Mouse (Mus musculus): ENCODE data around the gene Olfr101. TPM values are rescaled to one million over a fixed set of nuclear protein-coding genes. Genes with fewer than 3 reads are reported as not detected.

The Olfr101 gene
- not detected in 2 replicates for polyA plus RNA-seq (2014; fragmentation: Nextera tagmentation; extraction: Ambion mirVana)

GRCm38 (mm10) chr17:37304213-37304612 lies at the start of gene Olfr101:
Olfr101 (minus strand) TSS chr17:37304313.
- no peaks in the 10 kb centered on the region for H3K27me3 ChIP-seq (ENCODE audit: control insufficient read depth, insufficient read depth, low read length)
- H3K9me3 ChIP-seq (replicated peaks; ENCODE audit: control insufficient read depth, low read length), result no peaks in the 10 kb centered on the region
- no peak within 1 kb of the TSS for H3K9ac ChIP-seq (ENCODE audit: low read depth, low read length)
- H3K4me3 ChIP-seq (ENCODE audit: low read depth, low read length), result no peak within 1 kb of the TSS
- WGBS (ENCODE audit: insufficient replicate concordance), result 78% methylated on average over 4 of the region's 4 CpGs
- H3K27ac ChIP-seq (ENCODE audit: low read depth, low read length), result no peak within 1 kb of the TSS
- H3K4me2 ChIP-seq, result no peak within 1 kb of the TSS
- no peaks in the 10 kb centered on the region for H3K4me1 ChIP-seq (ENCODE audit: control insufficient read depth, insufficient read depth, low read length)
- H3K36me3 ChIP-seq (ENCODE audit: control insufficient read depth, insufficient read depth, low read length), result no peaks in the 10 kb centered on the region
- ATAC-seq (replicated peaks; ENCODE audit: insufficient number of reproducible peaks, low FRiP score, low TSS enrichment), result no peak

- Histone ChIP-seq H3K9me3 (replicated peaks; ENCODE audit: control insufficient read depth, low read length) (no peaks in the 10 kb centered on the region), H3K4me2 (no peak within 1 kb of the TSS), H3K9ac (ENCODE audit: low read depth, low read length) (no peak within 1 kb of the TSS), H3K27me3 (ENCODE audit: control insufficient read depth, insufficient read depth, low read length) (no peaks in the 10 kb centered on the region), H3K4me3 (ENCODE audit: low read depth, low read length) (no peak within 1 kb of the TSS), H3K4me1 (ENCODE audit: control insufficient read depth, insufficient read depth, low read length) (no peaks in the 10 kb centered on the region), H3K36me3 (ENCODE audit: control insufficient read depth, insufficient read depth, low read length) (no peaks in the 10 kb centered on the region), H3K27ac (ENCODE audit: low read depth, low read length) (no peak within 1 kb of the TSS)
- ATAC-seq (replicated peaks; ENCODE audit: insufficient number of reproducible peaks, low FRiP score, low TSS enrichment), result no peak
- WGBS (ENCODE audit: insufficient replicate concordance), result 79% methylated on average over 2 of the region's 2 CpGs
Measured at GRCm38 (mm10) chr17:37339598-37339997, 35.5 kb upstream of the Olfr101 start, which contains the start of gene Olfr103. Olfr103 (minus strand) TSS chr17:37339698.

- H3K27ac ChIP-seq (ENCODE audit: low read depth, low read length), result no peak within 1 kb of the TSS
- H3K4me3 ChIP-seq (ENCODE audit: low read depth, low read length), result no peak within 1 kb of the TSS
- H3K36me3 ChIP-seq (ENCODE audit: control insufficient read depth, insufficient read depth, low read length), result no peaks in the 10 kb centered on the region
- no peaks in the 10 kb centered on the region for H3K27me3 ChIP-seq (ENCODE audit: control insufficient read depth, insufficient read depth, low read length)
- no peak within 1 kb of the TSS for H3K9ac ChIP-seq (ENCODE audit: low read depth, low read length)
- ATAC-seq (replicated peaks; ENCODE audit: insufficient number of reproducible peaks, low FRiP score, low TSS enrichment), result no peak
- H3K9me3 ChIP-seq (replicated peaks; ENCODE audit: control insufficient read depth, low read length), result no peaks in the 10 kb centered on the region; the same call in 1 of the 2 replicates
- H3K4me1 ChIP-seq (ENCODE audit: control insufficient read depth, insufficient read depth, low read length), result no peaks in the 10 kb centered on the region
- no peak within 1 kb of the TSS for H3K4me2 ChIP-seq
Measured at GRCm38 (mm10) chr17:37316954-37317353, 12.8 kb upstream of the Olfr101 start, which contains the start of gene Olfr102. Olfr102 (minus strand) TSS chr17:37317054.

GRCm38 (mm10) chr17:37310146-37310699 lies 6.1 kb upstream of the Olfr101 start:
- Histone ChIP-seq H3K4me2 (no peak overlapping the region), H3K36me3 (ENCODE audit: control insufficient read depth, insufficient read depth, low read length) (no peaks in the 10 kb centered on the region), H3K4me3 (ENCODE audit: low read depth, low read length) (no peak overlapping the region), H3K4me1 (ENCODE audit: control insufficient read depth, insufficient read depth, low read length) (no peaks in the 10 kb centered on the region), H3K9me3 (replicated peaks; ENCODE audit: control insufficient read depth, low read length) (no peaks in the 10 kb centered on the region), H3K27me3 (ENCODE audit: control insufficient read depth, insufficient read depth, low read length) (no peaks in the 10 kb centered on the region), H3K27ac (ENCODE audit: low read depth, low read length) (no peak overlapping the region), H3K9ac (ENCODE audit: low read depth, low read length) (no peak overlapping the region)
- WGBS (ENCODE audit: insufficient replicate concordance), result 42% methylated on average over 2 of the region's 2 CpGs
- ATAC-seq (replicated peaks; ENCODE audit: insufficient number of reproducible peaks, low FRiP score, low TSS enrichment), result no peak

- Histone ChIP-seq H3K27ac (ENCODE audit: low read depth, low read length) (no peak overlapping the region), H3K4me1 (ENCODE audit: control insufficient read depth, insufficient read depth, low read length) (no peaks in the 10 kb centered on the region), H3K4me2 (no peak overlapping the region), H3K27me3 (ENCODE audit: control insufficient read depth, insufficient read depth, low read length) (no peaks in the 10 kb centered on the region), H3K36me3 (ENCODE audit: control insufficient read depth, insufficient read depth, low read length) (no peaks in the 10 kb centered on the region), H3K9me3 (replicated peaks; ENCODE audit: control insufficient read depth, low read length) (no peaks in the 10 kb centered on the region), H3K4me3 (ENCODE audit: low read depth, low read length) (no peak overlapping the region), H3K9ac (ENCODE audit: low read depth, low read length) (no peak overlapping the region)
- 37% methylated on average over 4 of the region's 4 CpGs for WGBS (ENCODE audit: insufficient replicate concordance)
- ATAC-seq (replicated peaks; ENCODE audit: insufficient number of reproducible peaks, low FRiP score, low TSS enrichment), result no peak
Measured at GRCm38 (mm10) chr17:37308483-37308882, 4.4 kb upstream of the Olfr101 start.

- ATAC-seq (replicated peaks; ENCODE audit: insufficient number of reproducible peaks, low FRiP score, low TSS enrichment), result no peak
- no peak within 1 kb of the TSS for H3K4me2 ChIP-seq
- H3K4me1 ChIP-seq (ENCODE audit: control insufficient read depth, insufficient read depth, low read length), result no peaks in the 10 kb centered on the region
- H3K9me3 ChIP-seq (replicated peaks; ENCODE audit: control insufficient read depth, low read length), result no peaks in the 10 kb centered on the region
- no peak within 1 kb of the TSS for H3K4me3 ChIP-seq (ENCODE audit: low read depth, low read length)
- no peak within 1 kb of the TSS for H3K27ac ChIP-seq (ENCODE audit: low read depth, low read length)
- no peaks in the 10 kb centered on the region for H3K27me3 ChIP-seq (ENCODE audit: control insufficient read depth, insufficient read depth, low read length)
- WGBS (ENCODE audit: insufficient replicate concordance), result 64% methylated on average over 1 of the region's 1 CpGs
- no peaks in the 10 kb centered on the region for H3K36me3 ChIP-seq (ENCODE audit: control insufficient read depth, insufficient read depth, low read length)
- H3K9ac ChIP-seq (ENCODE audit: low read depth, low read length), result no peak within 1 kb of the TSS
Measured at GRCm38 (mm10) chr17:37283360-37283759, 20.8 kb downstream of the Olfr101 start, which contains the start of gene Olfr99. Olfr99 (minus strand) TSS chr17:37283460.

GRCm38 (mm10) chr17:37280331-37280730 lies 23.8 kb downstream of the Olfr101 start:
- H3K9me3 ChIP-seq (replicated peaks; ENCODE audit: control insufficient read depth, low read length), result no peaks in the 10 kb centered on the region
- H3K36me3 ChIP-seq (ENCODE audit: control insufficient read depth, insufficient read depth, low read length), result no peaks in the 10 kb centered on the region
- H3K4me2 ChIP-seq, result no peak overlapping the region
- no peak overlapping the region for H3K9ac ChIP-seq (ENCODE audit: low read depth, low read length)
- H3K4me3 ChIP-seq (ENCODE audit: low read depth, low read length), result no peak overlapping the region
- no peak for ATAC-seq (replicated peaks; ENCODE audit: insufficient number of reproducible peaks, low FRiP score, low TSS enrichment)
- H3K27me3 ChIP-seq (ENCODE audit: control insufficient read depth, insufficient read depth, low read length), result no peaks in the 10 kb centered on the region
- WGBS (ENCODE audit: insufficient replicate concordance), result 69% methylated on average over 1 of the region's 1 CpGs
- no peaks in the 10 kb centered on the region for H3K4me1 ChIP-seq (ENCODE audit: control insufficient read depth, insufficient read depth, low read length)
- H3K27ac ChIP-seq (ENCODE audit: low read depth, low read length), result no peak overlapping the region

- no peak overlapping the region for H3K4me3 ChIP-seq (ENCODE audit: low read depth, low read length)
- no peak overlapping the region for H3K27ac ChIP-seq (ENCODE audit: low read depth, low read length)
- no peak for ATAC-seq (replicated peaks; ENCODE audit: insufficient number of reproducible peaks, low FRiP score, low TSS enrichment)
- H3K27me3 ChIP-seq (ENCODE audit: control insufficient read depth, insufficient read depth, low read length), result no peaks in the 10 kb centered on the region
- no peaks in the 10 kb centered on the region for H3K9me3 ChIP-seq (replicated peaks; ENCODE audit: control insufficient read depth, low read length)
- H3K9ac ChIP-seq (ENCODE audit: low read depth, low read length), result no peak overlapping the region
- no peak overlapping the region for H3K4me2 ChIP-seq
- H3K4me1 ChIP-seq (ENCODE audit: control insufficient read depth, insufficient read depth, low read length), result no peaks in the 10 kb centered on the region
- H3K36me3 ChIP-seq (ENCODE audit: control insufficient read depth, insufficient read depth, low read length), result no peaks in the 10 kb centered on the region
Measured at GRCm38 (mm10) chr17:37276573-37276972, 27.5 kb downstream of the Olfr101 start.

GRCm38 (mm10) chr17:37275626-37276248 lies 28.4 kb downstream of the Olfr101 start:
- Histone ChIP-seq H3K4me1 (ENCODE audit: control insufficient read depth, insufficient read depth, low read length) (no peaks in the 10 kb centered on the region), H3K27ac (ENCODE audit: low read depth, low read length) (no peak overlapping the region), H3K9ac (ENCODE audit: low read depth, low read length) (no peak overlapping the region), H3K4me2 (no peak overlapping the region), H3K9me3 (replicated peaks; ENCODE audit: control insufficient read depth, low read length) (no peaks in the 10 kb centered on the region), H3K4me3 (ENCODE audit: low read depth, low read length) (no peak overlapping the region), H3K36me3 (ENCODE audit: control insufficient read depth, insufficient read depth, low read length) (no peaks in the 10 kb centered on the region), H3K27me3 (ENCODE audit: control insufficient read depth, insufficient read depth, low read length) (no peaks in the 10 kb centered on the region)
- WGBS (ENCODE audit: insufficient replicate concordance), result 67% methylated on average over 2 of the region's 2 CpGs
- no peak for ATAC-seq (replicated peaks; ENCODE audit: insufficient number of reproducible peaks, low FRiP score, low TSS enrichment)

Measured in heart, embryonic 11.5 days (tissue).